10 mouse cellular contexts compared by ENCODE assay signal in genomic region chr4:105095316-105095715, GRCm38 (mm10). TPM values are rescaled to one million over a fixed set of nuclear protein-coding genes. Genes with fewer than 3 reads are reported as not detected.
A peak's percentile ranks its signal among the peaks of the same experiment; 100 is the strongest.
DNase-seq lines count a peak whose midpoint lies in the region; ATAC-seq lines count a peak whose summit lies in the region.
"Had no signal": no experiment of that assay in that cellular context is flagged by ENCODE, and none has a peak within 500 bp of the region (broad histone marks: within the 10 kb centered on the region; RNA-seq: fewer than 3 reads in every experiment).

No protein-coding gene starts in this region.

- H3K27me3 ChIP-seq in intestine, embryonic 16.5 days (replicated peaks; ENCODE audit: control insufficient read depth, insufficient read depth, low read length), result no peaks in the 10 kb centered on the region
- H3K27me3 ChIP-seq in intestine, embryonic 15.5 days (replicated peaks), result no peaks in the 10 kb centered on the region
- H3K27me3 ChIP-seq in embryonic facial prominence, embryonic 10.5 days (replicated peaks; ENCODE audit: low read depth, poor library complexity, severe bottlenecking), result no peaks in the 10 kb centered on the region
- H3K27me3 ChIP-seq: CH12.LX; liver, embryonic 13.5 days had no signal

- H3K9me3 ChIP-seq in intestine, embryonic 16.5 days (ENCODE audit: control insufficient read depth, low read length), result no peaks in the 10 kb centered on the region
- H3K9me3 ChIP-seq in intestine, embryonic 15.5 days, result no peaks in the 10 kb centered on the region
- no peaks in the 10 kb centered on the region for H3K9me3 ChIP-seq in embryonic facial prominence, embryonic 10.5 days
- H3K9me3 ChIP-seq: liver, embryonic 13.5 days had no signal

- H3K27ac ChIP-seq in intestine, embryonic 16.5 days (ENCODE audit: low read length), result 0 out of 2 replicates have a peak overlapping the region, but pooled peaks have one; percentile 36
- no peak overlapping the region for H3K27ac ChIP-seq in intestine, embryonic 15.5 days
- H3K27ac ChIP-seq in embryonic facial prominence, embryonic 10.5 days (replicated peaks), result no peak overlapping the region
- H3K27ac ChIP-seq: liver, embryonic 13.5 days had no signal

- no peak overlapping the region for H3K4me3 ChIP-seq in intestine, embryonic 16.5 days (ENCODE audit: low read length)
- H3K4me3 ChIP-seq in intestine, embryonic 15.5 days (replicated peaks), result no peak overlapping the region
- no peak overlapping the region for H3K4me3 ChIP-seq in embryonic facial prominence, embryonic 10.5 days
- H3K4me3 ChIP-seq: liver, embryonic 13.5 days had no signal

- no peak overlapping the region for H3K9ac ChIP-seq in intestine, embryonic 16.5 days (ENCODE audit: low read depth, low read length)
- H3K9ac ChIP-seq in intestine, embryonic 15.5 days, result no peak overlapping the region
- H3K9ac ChIP-seq: liver, embryonic 13.5 days had no signal

- H3K36me3 ChIP-seq in intestine, embryonic 16.5 days (ENCODE audit: control insufficient read depth, insufficient read depth, low read length), result no peaks in the 10 kb centered on the region
- H3K36me3 ChIP-seq in intestine, embryonic 15.5 days, result no peaks in the 10 kb centered on the region
- H3K36me3 ChIP-seq in embryonic facial prominence, embryonic 10.5 days (replicated peaks), result no peaks in the 10 kb centered on the region
- H3K36me3 ChIP-seq: liver, embryonic 13.5 days had no signal

- 0 out of 2 replicates have a peak, but pooled peaks cover 3% of the 10 kb centered on the region for H3K4me1 ChIP-seq in intestine, embryonic 16.5 days (ENCODE audit: control insufficient read depth, insufficient read depth, low read length)
- no peaks in the 10 kb centered on the region for H3K4me1 ChIP-seq in intestine, embryonic 15.5 days (replicated peaks)
- no peaks in the 10 kb centered on the region for H3K4me1 ChIP-seq in embryonic facial prominence, embryonic 10.5 days
- H3K4me1 ChIP-seq: liver, embryonic 13.5 days had no signal

- H3K4me2 ChIP-seq in intestine, embryonic 16.5 days (ENCODE audit: low read depth, low read length), result no peak overlapping the region
- H3K4me2 ChIP-seq in intestine, embryonic 15.5 days (replicated peaks), result no peak overlapping the region
- H3K4me2 ChIP-seq: liver, embryonic 13.5 days had no signal

- WGBS in intestine, embryonic 16.5 days, result 77% methylated on average over 5 of the region's 5 CpGs
- 75% methylated on average over 5 of the region's 5 CpGs for WGBS in intestine, embryonic 15.5 days
- WGBS in embryonic facial prominence, embryonic 10.5 days, result 76% methylated on average over 5 of the region's 5 CpGs

- ATAC-seq in intestine, embryonic 16.5 days, result no peak
- ATAC-seq in intestine, embryonic 15.5 days, result no peak

- DNase-seq in adrenal gland, adult 8-10 months, result peak; percentile 53
- DNase-seq in heart, adult 18-20 months, result peak; percentile 76 to 84
- peak; percentile 79 to 82 for DNase-seq in kidney, postnatal 36 days
- no peak for DNase-seq in embryonic facial prominence, embryonic 10.5 days (ENCODE audit: low spot score)
- no peak for DNase-seq in ovary, postnatal 10 days (ENCODE audit: low spot score)
- DNase-seq in neural tube, embryonic 10.5 days (ENCODE audit: extremely low spot score, low spot score), result no peak
- DNase-seq: liver, embryonic 13.5 days had no signal

RNA-seq across cellular contexts. Expression of gene Prkaa2, which starts 14.4 kb away (rescaled TPM):
- polyA plus RNA-seq in intestine, embryonic 16.5 days (2015; fragmentation: Nextera tagmentation; extraction: Ambion mirVana), result 6.3 and 7.2 TPM in 2 replicates
- polyA plus RNA-seq in intestine, embryonic 15.5 days (2015; fragmentation: Nextera tagmentation; extraction: Ambion mirVana), result 4.6 and 5.4 TPM in 2 replicates
- total RNA-seq in adrenal gland, adult 8-10 months (2022), result 10 to 100 TPM in 2 of 4 experiments, 1 to 10 TPM in 2; 7.5 to 10.4 (median 9.2) TPM
- total RNA-seq in heart, adult 18-20 months (2021), result 10 to 100 TPM; 80.1 to 83.8 TPM
- polyA plus RNA-seq in embryonic facial prominence, embryonic 10.5 days (2016; fragmentation: Nextera tagmentation; extraction: Ambion mirVana), result 1.1 and 1.3 TPM in 2 replicates

Comparison
In these comparisons a context has a peak if more than half of its experiments do, and no peak if none do; other contexts are left out.
1. DNase-seq: peak in adrenal gland, adult 8-10 months (single experiment), heart, adult 18-20 months (2 of 2) and kidney, postnatal 36 days (2 of 2); none in embryonic facial prominence, embryonic 10.5 days (single experiment), ovary, postnatal 10 days (single experiment) and neural tube, embryonic 10.5 days (single experiment).